Mouse (Mus musculus) intestine, postnatal 0 days (tissue): ENCODE measurements around the gene Acy3. TPM values are rescaled to one million over a fixed set of nuclear protein-coding genes. Genes with fewer than 3 reads are reported as not detected.
"Not testable (repeated sequence)": the region's sequence is repeated elsewhere in the genome, so short reads cannot be mapped to it uniquely, and the experiment has no call there.

Source experiments
- ATAC-seq: fragments of 200-750 bp; cut with Nextera tagmentation; 2 replicates; pipeline ENCODE4 v1.8.0; 2017; ENCODE audit warnings: mild to moderate bottlenecking, moderate TSS enrichment, moderate library complexity
- H3K27ac ChIP-seq: fragments of 300-500 bp; sonication (generic); 2 replicates; pipeline ENCODE4 v1.5.1; 2014; ENCODE audit warnings: mild to moderate bottlenecking, low read depth, low read length, moderate library complexity
- H3K27me3 ChIP-seq: fragments of 300-500 bp; sonication (generic); replicated peaks from 2 replicates; pipeline ENCODE4 v1.6.1; 2014; ENCODE audit warnings: low read length, mixed read lengths; ENCODE audit not compliant: control insufficient read depth, insufficient read depth
- H3K36me3 ChIP-seq: fragments of 300-500 bp; sonication (generic); 2 replicates; pipeline ENCODE4 v1.6.1; 2014; ENCODE audit warnings: mild to moderate bottlenecking, moderate library complexity; ENCODE audit not compliant: control insufficient read depth, insufficient read depth
- H3K4me1 ChIP-seq: fragments of 300-500 bp; sonication (generic); replicated peaks from 2 replicates; pipeline ENCODE4 v1.6.1; 2014; ENCODE audit warnings: antibody characterized with exemption, low read length, mixed read lengths; ENCODE audit not compliant: control insufficient read depth, insufficient read depth
- H3K4me2 ChIP-seq: fragments of 300-500 bp; sonication (generic); replicated peaks from 2 replicates; pipeline ENCODE4 v1.6.1; 2014; ENCODE audit warnings: low read depth, mild to moderate bottlenecking, moderate library complexity
- H3K4me3 ChIP-seq: fragments of 300-500 bp; sonication (generic); 2 replicates; pipeline ENCODE4 v1.5.1; 2014; ENCODE audit warnings: low read depth, low read length
- H3K9ac ChIP-seq: fragments of 300-500 bp; sonication (generic); 2 replicates; pipeline ENCODE4 v1.6.1; 2014; ENCODE audit warnings: mild to moderate bottlenecking, low read depth, low read length
- H3K9me3 ChIP-seq: fragments of 300-500 bp; sonication (generic); 2 replicates; pipeline ENCODE4 v1.6.1; 2016; ENCODE audit warnings: mixed run types; ENCODE audit not compliant: control insufficient read depth
- CTCF ChIP-seq: sonication (generic); IDR thresholded peaks from 2 replicates; pipeline ENCODE4 v1.5.1; 2016; ENCODE audit warnings: low read depth, mild to moderate bottlenecking, control low read depth, antibody characterized with exemption, moderate library complexity
- WGBS: fragments of 180-500 bp; shearing (Covaris S2); extraction: QIAGEN DNeasy Blood & Tissue Kit; methylation state at CpG from one replicate; pipeline ENCODE4 v1.1.7; 2014; 5-methylcytosine and 5-hydroxymethylcytosine counted together
- polyA plus RNA-seq: library from polyadenylated mRNA; unstranded; fragments of >200 nt; fragmentation: Nextera tagmentation; extraction: Ambion mirVana; gene quantifications from 2 replicates; pipeline ENCODE4 v1.2.1, GENCODE M21; 2015

The Acy3 gene
- polyA plus RNA-seq, 1 experiment from 2014 or later: 32.3 TPM

- H3K9ac ChIP-seq: no peak within 1 kb of the TSS
- 62% methylated on average over 4 of the region's 4 CpGs for WGBS
- ATAC-seq: no peak
- H3K27me3 ChIP-seq: no peaks in the 10 kb centered on the region
- no peak within 1 kb of the TSS for H3K4me2 ChIP-seq
- no peak within 1 kb of the TSS for H3K4me3 ChIP-seq
- H3K27ac ChIP-seq: no peak within 1 kb of the TSS
- TF ChIP-seq CTCF: no peak
- H3K4me1 ChIP-seq: no peaks in the 10 kb centered on the region
- H3K36me3 ChIP-seq: no peaks in the 10 kb centered on the region
- H3K9me3 ChIP-seq: no peaks in the 10 kb centered on the region
These were observed 27.9 kb upstream of the Acy3 start, which contains the start of gene Aldh3b3 for GRCm38 (mm10) chr19:3958470-3958869. Gene Aldh3b3 (plus strand): TSS chr19:3958645.

- no peak for ATAC-seq
- Histone ChIP-seq H3K36me3 (no peaks in the 10 kb centered on the region), H3K9ac (no peak overlapping the region), H3K27me3 (no peaks in the 10 kb centered on the region), H3K4me3 (no peak overlapping the region), H3K9me3 (no peaks in the 10 kb centered on the region), H3K27ac (no peak overlapping the region), H3K4me1 (no peaks in the 10 kb centered on the region), H3K4me2 (no peak overlapping the region)
- TF ChIP-seq CTCF: no peak
These were observed 27.3 kb upstream of the Acy3 start for GRCm38 (mm10) chr19:3959030-3959429.

- 80% methylated on average over 5 of the region's 5 CpGs for WGBS
- Histone ChIP-seq H3K4me1 (no peaks in the 10 kb centered on the region), H3K36me3 (no peaks in the 10 kb centered on the region), H3K4me2 (no peak overlapping the region), H3K27ac (no peak overlapping the region), H3K9ac (no peak overlapping the region), H3K9me3 (no peaks in the 10 kb centered on the region), H3K4me3 (no peak overlapping the region), H3K27me3 (no peaks in the 10 kb centered on the region)
- no peak for TF ChIP-seq CTCF
- no peak for ATAC-seq
These were observed 26.2 kb upstream of the Acy3 start for GRCm38 (mm10) chr19:3960211-3960610.

- not testable (repeated sequence) for ATAC-seq, H3K36me3 ChIP-seq, H3K27ac ChIP-seq, H3K4me3 ChIP-seq, H3K4me1 ChIP-seq, H3K9me3 ChIP-seq, H3K4me2 ChIP-seq, H3K27me3 ChIP-seq, H3K9ac ChIP-seq
- 95% methylated on average over 6 of the region's 6 CpGs for WGBS
These were observed 24.6 kb upstream of the Acy3 start for GRCm38 (mm10) chr19:3961805-3962204.

GRCm38 (mm10) chr19:3962469-3962868 lies 23.9 kb upstream of the Acy3 start:
- whole genome bisulfite sequencing: 4% methylated on average over 2 of the region's 2 CpGs
- peak; percentile 54 for TF ChIP-seq CTCF

GRCm38 (mm10) chr19:3964030-3964429 lies 22.3 kb upstream of the Acy3 start:
- Histone ChIP-seq H3K4me1 (no peaks in the 10 kb centered on the region), H3K4me3 (no peak overlapping the region), H3K9ac (no peak overlapping the region), H3K9me3 (no peaks in the 10 kb centered on the region), H3K36me3 (no peaks in the 10 kb centered on the region), H3K27ac (no peak overlapping the region), H3K4me2 (no peak overlapping the region), H3K27me3 (no peaks in the 10 kb centered on the region)
- WGBS: 70% methylated on average over 4 of the region's 4 CpGs
- TF ChIP-seq CTCF: 0 out of 2 replicates have a peak, but pooled peaks have one; percentile 25
- no peak for ATAC-seq

More at GRCm38 (mm10) chr19:3962469-3962868, 23.9 kb upstream of the Acy3 start:
- H3K4me2 ChIP-seq: no peak overlapping the region
- H3K9ac ChIP-seq: no peak overlapping the region
- no peaks in the 10 kb centered on the region for H3K36me3 ChIP-seq
- no peaks in the 10 kb centered on the region for H3K27me3 ChIP-seq
- no peak for ATAC-seq
- no peaks in the 10 kb centered on the region for H3K9me3 ChIP-seq
- no peak overlapping the region for H3K4me3 ChIP-seq
- no peak overlapping the region for H3K27ac ChIP-seq
- H3K4me1 ChIP-seq: no peaks in the 10 kb centered on the region
